Mouse (Mus musculus): Measurements from ENCODE around the gene Atp5e.

The Atp5e gene

DNA sequence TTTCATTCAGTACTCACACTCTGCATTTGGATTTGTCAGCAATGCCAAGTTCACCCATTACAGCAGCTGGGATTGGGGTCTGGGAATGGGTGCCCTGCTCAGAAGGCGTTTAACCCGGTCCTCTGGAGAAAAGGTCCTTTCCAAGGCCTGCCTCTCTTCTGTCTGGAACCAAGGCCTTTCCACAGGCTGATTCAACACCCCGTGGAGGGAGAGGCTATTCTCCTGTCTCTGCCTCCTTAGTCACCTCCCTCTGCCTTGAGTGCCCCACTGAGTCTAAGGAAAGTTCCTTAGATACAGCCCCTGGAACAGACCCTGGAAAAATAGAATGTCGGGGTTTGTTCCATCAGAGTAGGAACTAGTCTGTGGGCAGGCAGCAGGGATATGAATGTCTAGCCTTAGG, 15.5 kb downstream of the Atp5e start:
- in situ Hi-C loops (cut with MboI, MseI) = no loop called here

DNA sequence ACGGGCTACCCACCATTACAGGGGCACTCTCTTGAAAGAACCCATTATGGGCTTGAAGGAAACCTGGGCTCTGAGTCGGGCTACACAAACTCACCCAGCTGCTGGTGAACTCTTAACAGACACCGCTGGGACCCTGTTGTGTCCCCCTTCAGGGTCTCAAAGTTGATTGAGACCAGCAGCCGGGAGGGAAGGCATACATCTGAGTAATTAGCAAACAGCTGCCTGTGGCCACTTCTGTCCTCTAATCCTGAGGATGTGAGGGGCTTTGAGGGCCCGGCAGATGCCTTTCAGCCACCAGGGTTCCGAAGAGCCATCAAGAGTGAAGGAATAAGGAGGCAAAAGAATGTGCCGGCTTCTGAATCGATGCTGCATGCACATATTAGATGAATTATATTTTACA, 17.0 kb downstream of the Atp5e start:
- in situ Hi-C loops (cut with MboI, MseI) = no loop called here

DNA sequence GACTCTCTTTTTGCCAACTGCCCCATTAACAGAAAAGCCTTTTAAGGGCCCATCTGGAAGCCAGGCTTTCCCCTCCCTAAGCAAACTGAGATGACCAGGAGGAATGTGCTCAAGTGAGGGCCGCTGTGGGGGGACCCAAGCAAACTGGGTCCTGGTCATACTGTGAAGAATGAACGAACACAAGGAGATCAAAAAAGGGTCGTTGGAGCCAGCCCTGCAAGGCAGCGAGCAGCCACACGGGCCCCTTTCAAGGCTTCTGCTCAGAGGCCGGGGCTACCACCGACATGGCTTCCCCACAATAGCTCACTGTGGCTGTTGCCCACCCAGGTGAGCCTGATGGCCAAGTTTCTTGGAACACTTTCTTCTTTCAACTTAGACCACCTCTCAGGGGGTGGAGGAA, 17.4 kb downstream of the Atp5e start:
- in situ Hi-C loops (cut with MboI, MseI) = no loop called here

DNA sequence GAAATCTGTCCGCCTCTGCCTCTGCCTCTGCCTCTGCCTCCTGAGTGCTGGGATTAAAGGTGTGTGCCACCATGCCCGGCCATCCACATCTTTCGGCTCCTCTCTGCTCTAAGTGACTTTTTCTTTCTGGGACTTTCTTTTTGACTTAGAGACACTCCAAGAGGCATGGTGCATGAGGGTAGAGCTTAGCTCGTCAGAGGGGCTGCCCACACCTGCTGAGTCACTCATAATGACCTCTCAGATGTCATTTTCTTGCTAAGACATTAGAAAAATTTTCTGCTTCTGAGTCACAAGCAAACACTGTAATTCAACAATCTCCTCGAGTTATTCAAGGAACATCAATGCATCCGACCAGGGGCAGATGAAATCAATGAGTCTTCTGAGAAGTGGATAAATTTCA, 18.9 kb downstream of the Atp5e start:
- in situ Hi-C loops (cut with MboI, MseI) = no loop called here

DNA sequence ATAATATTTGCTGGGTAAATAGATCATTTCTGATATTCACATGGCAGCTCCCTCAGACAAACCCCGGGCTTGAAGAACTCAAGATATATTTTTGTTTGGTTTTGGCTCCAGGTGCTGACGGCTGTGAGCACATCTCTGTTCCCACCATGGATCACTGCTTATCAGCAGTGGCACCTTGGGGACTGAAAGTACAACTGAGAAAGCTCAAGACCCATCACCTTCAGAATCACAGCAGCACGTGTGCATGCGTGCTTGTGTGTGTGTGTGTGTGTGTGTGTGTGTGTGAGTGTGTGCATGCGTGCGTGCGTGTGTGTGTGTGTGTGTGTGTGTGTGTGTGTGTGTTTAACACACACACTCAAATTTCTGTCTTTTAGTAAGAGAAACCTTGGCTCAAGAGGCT, 19.5 kb downstream of the Atp5e start:
- in situ Hi-C loops (cut with MboI, MseI) = no loop called here

DNA sequence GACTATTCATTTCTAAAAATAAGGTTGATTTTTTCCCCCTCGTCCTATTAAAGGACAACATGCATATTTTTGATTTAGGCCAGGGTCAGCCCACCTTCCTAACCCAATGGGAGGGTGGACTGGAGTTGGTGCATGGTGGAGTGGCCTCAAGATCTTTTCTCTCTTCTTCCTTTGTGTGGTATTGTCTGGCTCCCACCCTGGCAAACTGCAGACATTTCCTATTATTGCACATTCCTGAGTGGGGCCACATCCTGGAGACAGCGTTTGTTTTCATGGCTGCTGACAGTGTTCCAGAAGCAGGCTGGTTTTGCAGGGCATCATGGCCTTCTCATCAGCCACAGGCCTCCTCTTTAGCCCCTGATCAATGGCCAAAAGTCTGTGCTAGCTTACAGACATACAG, 20.9 kb downstream of the Atp5e start:
- in situ Hi-C loops (cut with MboI, MseI) = no loop called here

DNA sequence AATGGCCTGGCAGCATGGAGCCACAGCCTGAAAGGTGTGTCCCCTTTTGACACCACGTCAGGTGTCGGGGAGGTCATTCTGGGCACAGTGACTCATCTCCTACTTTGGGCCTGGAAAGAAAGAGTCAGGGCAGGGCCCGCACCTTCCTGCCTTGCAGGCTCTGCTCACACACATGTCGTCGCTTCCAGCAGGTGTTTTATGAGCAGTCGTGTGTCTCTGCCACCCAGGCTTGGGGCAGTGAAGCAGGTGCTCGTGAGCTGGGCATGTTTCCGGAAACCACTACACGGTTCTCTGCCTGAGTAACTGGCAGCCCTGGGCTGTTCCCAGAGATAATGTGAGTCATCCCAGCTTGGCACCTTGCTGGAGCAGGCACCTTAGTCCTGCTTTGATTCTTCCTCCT, 21.4 kb downstream of the Atp5e start:
- in situ Hi-C loops (cut with MboI, MseI) = no loop called here

DNA sequence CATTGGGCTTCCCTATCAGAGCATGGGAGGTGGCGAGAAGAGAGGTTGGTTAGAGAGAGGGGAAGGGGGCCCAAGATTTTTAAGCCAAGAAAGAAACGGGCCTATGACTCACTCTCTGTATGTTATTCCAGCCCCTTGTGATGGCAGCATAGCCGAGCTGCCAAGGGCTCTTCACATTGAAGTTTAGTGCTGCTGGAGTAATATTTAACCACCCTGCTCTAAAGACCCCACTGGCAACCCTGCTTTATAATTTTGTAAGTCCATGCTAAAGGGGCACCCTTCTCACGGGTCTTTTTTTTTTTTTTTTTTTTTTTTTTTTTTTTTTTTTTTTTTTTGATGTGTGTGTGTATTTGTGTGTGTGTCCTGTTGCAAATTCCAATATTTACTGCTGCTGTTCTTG, 22.0 kb downstream of the Atp5e start:
- in situ Hi-C loops (cut with MboI, MseI) = no loop called here

DNA sequence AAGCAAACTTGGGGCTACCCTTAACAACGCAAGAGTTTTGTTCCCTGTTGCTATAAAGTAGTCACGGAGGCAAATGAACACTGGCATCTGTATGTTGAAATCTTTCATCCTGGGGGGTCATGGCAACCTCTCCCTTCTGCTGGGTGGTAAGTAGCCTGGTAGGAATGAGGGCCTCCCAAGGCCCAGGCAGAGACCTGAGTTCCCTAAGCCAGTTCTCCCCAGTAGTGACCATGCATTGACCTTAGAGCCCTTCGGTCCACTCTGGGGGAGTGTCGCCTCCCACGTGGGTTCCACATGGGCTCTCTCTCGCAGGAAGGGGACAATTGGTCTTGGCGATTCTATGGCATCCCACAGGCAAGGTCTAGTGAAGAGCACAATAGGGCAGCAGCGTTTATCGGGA, 23.9 kb downstream of the Atp5e start:
- in situ Hi-C loops (cut with MboI, MseI) = no loop called here

DNA sequence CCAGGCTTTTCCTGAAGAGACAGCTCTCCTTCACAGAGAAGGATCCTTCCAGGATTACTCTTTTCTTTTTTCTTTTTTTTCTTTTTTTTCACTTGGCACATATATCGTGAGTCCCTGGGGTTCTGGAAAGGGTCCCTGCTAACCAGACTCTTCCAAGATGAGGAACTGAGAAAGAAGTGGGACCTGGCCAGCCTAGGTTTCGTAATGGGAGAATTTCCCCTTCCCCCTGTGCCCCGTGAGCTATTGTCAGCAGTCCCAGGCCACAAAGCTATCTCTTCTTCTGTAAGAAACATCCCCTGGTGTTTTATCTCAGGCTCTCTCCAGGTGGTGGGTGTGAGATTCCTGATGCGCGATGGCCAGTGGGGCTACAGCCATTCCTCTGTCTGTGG, 24.5 kb downstream of the Atp5e start:
- in situ Hi-C loops (cut with MboI, MseI) = no loop called here

DNA sequence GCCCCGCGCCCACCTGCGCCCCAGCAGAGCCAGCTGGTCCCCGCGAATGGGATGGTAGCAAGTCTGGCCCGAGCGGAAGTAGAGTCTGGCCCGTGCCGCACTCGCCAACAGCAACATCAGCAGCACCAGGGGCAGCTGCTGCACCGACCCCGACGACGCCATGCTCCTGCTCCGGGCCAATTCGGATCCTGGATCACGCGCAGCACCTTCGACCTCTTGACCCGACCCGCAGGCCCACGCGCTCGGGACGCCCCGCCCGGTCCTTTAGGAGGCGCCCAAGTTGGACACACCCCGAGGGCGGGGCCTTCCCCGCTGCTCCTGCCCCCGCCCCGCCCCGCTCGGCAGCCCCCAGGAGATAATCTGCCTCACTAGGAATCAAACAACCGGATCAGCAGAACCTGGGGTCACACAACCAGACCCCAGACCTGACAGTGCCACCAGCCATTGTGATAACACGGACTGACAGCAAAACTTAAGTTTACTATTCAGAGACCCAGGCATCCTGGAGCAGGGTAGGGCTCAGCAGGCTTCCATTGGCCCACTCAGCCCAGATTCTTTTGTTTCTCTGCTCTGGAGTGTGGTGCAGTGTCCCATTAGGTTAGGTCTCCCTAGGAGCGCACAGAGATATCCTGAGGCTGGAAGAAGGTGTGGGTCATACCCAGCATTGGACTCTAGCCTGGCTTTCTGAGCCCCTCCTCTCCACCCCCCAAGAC, 25.0 kb downstream of the Atp5e start, which contains the start of gene Ctsz:
Gene Ctsz (minus strand): TSS at position 303 of the 713 bp plus-strand sequence.
- in situ Hi-C loops (cut with MboI, MseI) = no loop called here

DNA sequence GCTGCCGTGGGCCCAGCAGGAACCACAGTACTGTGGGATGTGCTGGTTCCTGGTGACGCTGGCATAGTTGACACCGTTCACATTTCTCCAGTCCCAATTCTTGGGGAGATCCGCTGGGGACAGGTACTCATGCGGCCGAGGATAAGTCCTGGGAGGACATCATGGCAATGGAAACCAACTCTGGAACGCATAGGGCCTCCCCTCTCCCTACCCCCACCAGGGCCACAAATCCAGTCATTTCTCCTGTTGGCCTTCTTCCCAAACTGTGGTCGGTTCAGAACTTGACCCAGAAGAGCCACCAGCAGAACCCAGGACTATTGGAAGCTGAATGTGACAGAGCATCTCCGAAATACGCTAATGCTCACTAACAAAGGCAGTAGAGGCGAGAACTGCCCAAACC, 25.7 kb downstream of the Atp5e start:
- in situ Hi-C loops (cut with MboI, MseI) = no loop called here

DNA sequence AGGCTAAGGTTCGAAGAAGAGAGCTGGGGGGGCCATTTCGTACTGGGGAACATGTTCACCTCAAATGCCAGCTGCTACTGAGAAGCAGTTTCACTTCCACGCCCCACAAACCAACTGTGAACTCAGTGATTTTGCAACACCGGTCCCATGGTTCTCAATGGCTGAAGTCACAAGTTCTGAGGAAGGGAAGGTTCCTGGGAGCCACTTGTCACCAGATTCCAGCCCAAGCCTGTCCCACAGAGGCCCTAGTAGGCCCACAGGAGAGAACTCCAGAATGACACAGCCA, 26.3 kb downstream of the Atp5e start:
- in situ Hi-C loops (cut with MboI, MseI) = no loop called here

DNA sequence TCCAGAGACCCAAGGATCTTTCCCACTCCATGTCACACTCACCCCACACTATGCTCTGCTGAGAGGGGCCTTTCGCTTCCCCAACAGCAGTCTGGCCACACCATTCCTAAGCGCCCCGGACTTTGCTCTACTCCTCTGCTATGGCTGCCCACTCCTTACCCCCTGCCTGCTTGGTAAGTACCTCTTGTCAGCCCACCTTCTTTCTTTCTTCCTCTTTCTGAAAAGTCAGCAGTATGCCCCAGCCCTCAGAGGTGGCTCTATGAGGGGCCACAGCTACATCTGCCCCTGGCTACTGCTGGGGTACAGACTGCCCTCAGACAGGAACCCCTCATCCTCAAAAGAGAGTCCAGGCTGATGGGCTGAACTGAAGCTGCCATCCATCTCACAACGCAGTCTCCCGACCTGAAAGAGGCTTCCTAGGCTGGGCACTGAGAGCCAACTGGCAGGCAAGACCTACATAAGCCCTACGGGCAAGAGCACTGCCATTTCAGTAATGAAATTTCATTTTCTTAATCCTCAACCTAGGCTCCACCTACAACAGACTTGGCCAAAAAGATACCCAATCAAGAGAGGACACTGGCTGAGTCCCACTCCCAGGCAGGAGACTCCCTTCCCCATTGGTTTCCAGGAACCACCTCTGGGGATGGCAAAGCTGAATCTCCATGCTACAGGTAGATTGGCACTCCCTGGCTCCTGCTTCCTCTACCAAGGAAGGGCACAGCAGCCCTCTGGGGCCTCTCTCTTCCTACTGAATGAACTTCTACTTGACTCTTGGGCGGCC, 26.8 kb downstream of the Atp5e start:
- in situ Hi-C loops (cut with MboI, MseI) = no loop called here

DNA sequence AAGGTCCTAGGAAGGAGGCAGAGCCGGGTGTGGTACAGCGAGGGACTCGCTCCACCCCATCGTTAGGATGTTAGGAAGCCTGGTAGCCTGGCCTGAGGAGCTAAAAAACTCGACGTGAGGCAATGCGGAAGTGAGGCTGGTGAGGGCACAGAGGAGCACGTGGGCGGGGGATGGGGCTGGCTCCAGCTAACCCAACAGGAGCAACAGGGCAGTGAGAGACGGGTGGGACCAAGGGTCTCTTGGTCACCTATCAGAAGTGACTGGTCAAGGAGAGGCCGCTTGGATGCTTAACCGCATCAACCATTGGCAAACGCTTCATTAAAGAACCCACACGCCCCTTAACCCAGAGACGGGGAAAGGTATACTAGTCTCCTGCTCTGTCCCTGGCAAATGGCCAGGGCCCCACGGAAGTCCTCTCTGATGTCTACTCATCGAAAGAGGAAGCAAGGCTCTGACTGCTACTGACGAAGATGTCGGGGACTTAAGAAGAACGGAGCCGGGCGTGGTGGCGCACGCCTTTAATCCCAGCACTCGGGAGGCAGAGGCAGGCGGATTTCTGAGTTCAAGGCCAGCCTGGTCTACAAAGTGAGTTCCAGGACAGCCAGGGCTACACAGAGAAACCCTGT, 27.7 kb downstream of the Atp5e start:
- in situ Hi-C loops (cut with MboI, MseI) = no loop called here

DNA sequence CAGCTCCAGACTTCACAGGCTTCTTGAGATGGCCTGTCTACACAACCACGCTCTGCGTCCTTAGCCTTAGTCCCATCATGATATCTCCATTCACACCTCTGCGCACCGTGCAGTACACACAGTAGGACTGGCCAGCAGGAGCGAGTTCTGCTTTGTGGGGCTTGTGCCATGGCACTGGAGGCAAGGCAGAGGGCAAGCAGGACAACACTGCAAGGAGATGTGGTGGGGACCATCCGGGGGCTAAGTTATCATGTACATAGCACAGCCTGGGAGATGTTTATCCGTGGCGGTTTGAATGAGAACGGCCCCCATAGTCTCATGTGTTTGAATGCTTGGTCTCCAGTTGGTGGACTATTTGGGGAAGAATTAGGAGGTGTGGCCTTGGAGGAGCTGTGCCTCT, 29.0 kb downstream of the Atp5e start:
- in situ Hi-C loops (cut with MboI, MseI) = no loop called here

DNA sequence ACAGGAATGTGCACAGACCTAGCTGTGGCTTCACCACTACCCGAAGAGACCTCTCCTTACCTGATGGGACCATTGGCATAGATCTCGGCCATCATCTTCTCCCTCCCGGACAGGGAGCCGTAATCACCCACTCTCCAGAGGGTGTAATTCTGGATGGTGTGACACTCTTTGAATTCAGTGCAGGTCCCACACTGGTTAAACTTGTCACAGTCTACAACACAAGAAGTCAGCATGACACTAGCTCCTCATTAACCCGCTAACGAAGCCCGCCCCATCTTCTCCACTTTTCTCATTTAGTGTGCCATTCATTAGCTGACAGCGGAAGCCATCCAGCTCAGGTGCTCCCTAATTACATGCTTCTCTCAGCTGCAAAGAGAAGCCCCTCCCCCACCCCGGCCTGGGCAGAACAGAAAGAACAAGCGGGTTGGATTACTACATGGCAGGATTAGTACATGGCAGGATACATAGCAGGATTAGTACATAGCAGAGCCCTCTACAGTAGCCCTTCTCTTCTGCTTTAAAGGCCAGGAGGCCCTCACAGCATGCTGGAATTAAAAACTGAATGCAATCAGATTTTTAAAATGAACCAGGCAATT, 34.8 kb downstream of the Atp5e start:
- in situ Hi-C loops (cut with MboI, MseI) = no loop called here

DNA sequence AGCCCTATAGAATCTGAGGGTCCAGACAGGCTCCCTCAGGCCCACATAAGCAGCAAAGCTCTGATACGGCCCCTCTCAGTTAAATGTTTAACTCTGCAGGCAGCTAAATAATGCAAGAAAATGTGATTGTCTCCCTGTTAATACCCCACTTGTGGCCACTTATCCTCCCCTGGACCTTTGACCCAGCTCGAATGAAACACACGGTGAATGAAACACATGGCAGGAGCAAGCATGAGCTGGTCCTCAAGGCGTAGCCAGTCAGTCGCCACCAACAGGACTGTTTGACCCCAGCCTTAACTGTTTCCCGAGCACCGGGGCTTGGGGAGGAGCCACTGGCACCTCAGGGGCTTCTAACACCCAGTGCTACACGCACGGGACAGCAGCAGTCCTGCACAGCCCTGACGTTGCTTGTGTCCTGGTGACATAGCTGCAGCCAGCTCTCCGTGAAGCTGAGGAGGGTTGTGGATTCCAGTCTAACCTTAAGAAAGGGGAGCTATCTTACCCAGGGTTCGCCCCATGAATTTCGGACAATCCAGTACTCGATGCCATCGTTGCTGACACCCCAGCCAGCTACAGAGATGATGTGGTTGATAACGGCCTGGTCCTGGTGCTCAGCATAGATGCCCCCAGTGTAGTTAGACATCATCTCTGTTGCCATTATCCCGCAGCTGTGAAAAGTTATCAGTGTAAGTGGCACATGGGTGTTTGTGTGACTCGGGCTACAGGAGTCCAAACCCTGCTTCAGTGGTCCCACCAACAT, 35.6 kb downstream of the Atp5e start:
- in situ Hi-C loops (cut with MboI, MseI) = no loop called here

DNA sequence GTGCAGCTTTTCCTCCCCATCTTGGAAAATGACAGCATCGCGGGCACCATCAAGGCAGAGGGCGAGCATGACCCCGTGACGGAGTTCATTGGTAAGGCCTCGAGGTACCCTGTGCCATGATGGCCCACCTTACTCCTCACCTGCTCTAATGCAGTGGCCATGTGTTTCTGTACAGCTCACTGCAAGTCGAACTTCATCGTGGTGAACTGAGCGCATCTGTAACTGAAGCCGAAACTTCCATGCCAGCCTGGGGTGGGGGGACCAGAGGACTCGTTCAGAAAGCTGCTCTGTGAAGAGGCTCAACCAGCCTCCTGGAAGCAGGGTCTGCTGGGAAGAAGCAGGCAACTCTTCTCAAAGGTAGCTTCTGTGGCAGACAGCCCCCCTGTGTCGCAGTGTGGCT, 37.0 kb downstream of the Atp5e start:
- in situ Hi-C loops (cut with MboI, MseI) = no loop called here

DNA sequence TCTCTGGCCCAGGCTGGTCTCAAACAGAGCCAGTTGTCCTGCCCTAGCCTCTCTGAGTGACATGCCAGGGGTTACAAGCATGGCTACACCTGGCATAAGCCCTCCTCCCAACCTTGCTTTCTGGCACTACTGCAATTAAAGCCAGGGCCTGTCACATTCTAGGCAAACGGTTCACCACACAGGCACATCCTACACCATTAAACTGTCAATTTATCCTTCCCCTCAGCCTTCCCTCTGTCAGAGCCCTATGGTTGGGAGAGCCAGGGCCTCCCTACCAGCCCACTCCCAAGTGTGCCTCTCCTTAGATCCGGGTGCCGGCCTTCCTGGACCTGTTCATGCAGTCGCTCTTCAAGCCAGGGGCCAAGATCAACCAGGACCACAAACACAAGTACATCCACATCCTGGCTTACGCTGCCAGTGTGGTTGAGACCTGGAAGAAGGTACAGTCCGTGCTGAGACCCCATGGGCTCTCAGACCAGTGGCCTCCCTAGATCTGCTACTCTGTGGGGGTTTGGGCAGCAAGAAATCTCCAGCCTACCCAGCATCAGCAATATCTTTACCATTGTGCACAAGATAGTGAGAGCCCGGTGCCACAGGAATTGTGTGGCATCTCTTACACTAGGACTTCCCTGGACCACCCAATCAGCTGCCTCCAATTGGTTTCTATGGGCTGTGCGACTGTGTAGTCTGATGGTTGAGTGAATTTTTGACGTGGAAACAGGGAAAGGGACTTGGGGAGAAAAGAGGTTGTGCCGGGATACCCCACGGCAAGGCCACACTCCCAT, 39.4 kb downstream of the Atp5e start:
- in situ Hi-C loops (cut with MboI, MseI) = no loop called here

DNA sequence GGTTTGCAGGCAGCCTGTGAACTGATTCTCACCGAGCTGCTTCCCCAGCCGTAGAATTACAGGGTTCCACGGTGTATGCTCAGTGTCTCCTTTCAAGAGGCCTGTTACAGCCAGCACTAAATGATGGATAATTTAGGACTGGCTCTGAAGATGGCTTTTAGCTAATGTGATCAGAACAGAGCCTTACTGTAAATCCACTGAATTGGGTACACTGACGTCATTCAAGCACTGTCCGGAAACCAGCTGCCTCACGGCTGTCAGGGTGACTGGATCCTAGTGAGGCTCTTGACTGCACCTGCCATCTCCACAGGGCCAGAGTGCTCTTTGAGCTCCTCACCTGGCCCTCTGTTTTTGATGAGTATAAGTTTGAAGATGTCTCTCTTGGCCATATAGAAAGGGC, 42.8 kb downstream of the Atp5e start:
- in situ Hi-C loops (cut with MboI, MseI) = no loop called here

Data from T-helper 17 cell (primary cell).